Mouse (Mus musculus) frontal cortex, postnatal 36 days (tissue): ENCODE results near the gene Hectd2.

Experiments used
- DNase-seq, 2 experiments: peaks; one replicate each; pipeline ENCODE4 v3.0.0; 2022; ENCODE audit warnings: low spot score in 2 of 2

Gene Hectd2

DNA sequence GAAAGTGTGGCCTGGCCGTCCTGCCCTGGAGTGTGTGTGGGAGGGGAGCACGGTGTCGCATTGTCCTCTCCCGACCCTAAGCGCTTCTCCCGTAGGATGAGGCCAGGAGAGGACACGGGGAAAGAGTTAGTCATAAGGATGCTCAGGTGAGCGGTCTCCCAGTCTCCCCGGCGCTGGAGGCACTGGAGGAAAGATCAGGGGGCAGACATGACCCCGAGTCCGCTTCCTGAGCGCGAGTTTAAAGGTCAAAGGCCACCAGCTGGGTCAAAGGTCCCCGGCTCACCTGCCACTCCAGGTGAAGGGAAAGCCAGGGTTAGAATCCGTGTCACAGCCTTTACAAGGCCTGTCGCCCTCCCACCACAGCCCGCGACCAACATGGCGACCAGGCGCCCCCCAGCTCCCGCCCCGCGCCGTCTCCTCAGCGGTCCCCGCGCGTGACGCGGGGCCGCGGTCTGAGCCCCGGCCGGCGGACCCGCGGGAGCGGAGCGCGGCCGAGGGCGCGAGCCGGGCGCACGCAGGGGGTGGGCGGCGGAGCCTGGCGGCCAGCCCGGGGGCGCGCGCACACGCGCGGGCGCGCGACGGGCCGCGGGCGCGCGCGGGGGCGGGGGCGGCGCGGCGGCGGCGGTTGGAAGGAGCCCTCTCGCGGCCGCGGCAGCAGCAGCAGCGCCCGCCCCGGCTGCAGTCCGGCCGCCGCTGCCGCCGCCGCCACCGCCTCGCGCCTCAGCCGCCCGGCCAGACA, at the start of gene Hectd2:
Gene Hectd2 (plus strand): TSS at position 594 of the 739 bp plus-strand sequence.
- DNase-seq: peak; percentile 61 to 63

DNA sequence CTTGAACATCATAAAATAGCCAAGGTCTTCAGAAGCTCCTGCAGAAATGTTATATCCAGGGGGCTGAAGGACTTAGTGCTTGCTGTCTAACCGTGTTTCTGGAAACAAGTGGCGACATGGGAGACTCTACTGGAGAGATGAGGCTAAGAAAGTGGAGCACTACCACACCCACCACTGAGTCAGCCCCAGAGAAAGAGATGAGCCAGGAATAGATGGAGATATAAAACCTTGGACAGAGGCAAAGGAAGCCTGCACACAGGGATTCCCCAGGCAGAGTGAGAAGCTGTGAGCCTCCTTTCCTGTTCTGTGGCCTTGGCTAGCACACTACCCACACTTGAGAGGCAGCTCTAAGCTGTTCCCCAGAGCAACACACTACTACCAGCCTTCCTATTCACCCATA, 49.7 kb upstream of the Hectd2 start:
- DNase-seq: peak in 1 of 2 experiments; percentile 27

DNA sequence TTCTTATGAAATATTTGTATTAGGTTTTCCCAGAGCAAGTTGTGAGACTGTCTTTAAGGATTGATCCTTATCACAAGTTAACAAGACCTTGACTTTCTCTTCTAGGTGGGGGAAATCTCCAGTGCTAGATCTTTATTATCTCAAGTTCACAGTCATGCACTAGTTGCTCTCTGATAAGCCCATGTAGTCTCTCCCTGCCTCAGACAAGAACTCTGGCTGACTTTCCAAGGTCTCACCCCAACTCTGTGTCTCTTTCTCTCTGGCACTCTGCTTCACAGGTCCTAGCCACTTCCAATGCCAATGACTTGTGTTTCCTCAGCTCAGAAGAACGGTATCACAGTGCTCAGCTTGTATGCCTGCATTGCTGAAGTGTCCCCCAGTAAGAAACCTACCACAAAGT, 43.1 kb upstream of the Hectd2 start:
- DNase-seq: no peak

DNA sequence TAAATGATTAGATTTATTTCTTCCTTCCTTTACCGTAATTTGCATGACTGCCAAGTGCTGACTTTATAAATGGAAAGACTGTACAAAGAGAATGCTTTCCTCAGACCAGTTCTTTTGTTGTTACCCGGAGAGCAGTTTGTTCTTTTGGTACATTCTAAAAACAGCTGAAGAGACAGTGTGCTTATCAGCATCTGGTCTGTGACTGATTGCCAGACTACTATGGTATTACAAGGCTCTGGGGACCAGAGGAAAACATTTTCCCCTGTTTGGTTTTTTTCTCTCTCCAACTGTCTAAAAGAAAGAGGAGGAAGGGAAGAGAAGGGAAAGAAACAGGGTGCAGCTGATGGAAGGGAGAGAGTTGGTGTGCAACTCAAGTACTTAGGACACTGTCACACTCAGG, 36.0 kb upstream of the Hectd2 start:
- DNase-seq: no peak

DNA sequence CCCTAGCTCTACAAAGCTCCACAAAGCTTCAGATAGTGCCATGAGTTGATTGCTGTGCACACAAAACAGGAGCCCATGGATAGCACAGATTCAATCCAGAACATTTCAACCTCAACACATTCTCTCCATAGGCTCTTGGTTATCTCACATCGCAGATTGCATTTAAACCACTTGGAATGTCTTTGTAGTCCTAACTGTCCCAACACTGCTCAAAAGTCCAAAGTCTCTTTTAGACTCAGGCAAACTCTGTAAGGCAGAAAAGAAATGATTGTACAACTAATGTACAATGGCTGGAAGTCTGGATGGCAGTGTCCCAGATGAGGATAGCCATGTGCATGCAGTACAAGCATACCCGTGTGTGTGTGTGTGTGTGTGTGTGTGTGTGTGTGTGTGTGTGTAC, 32.9 kb upstream of the Hectd2 start:
- DNase-seq: no peak

DNA sequence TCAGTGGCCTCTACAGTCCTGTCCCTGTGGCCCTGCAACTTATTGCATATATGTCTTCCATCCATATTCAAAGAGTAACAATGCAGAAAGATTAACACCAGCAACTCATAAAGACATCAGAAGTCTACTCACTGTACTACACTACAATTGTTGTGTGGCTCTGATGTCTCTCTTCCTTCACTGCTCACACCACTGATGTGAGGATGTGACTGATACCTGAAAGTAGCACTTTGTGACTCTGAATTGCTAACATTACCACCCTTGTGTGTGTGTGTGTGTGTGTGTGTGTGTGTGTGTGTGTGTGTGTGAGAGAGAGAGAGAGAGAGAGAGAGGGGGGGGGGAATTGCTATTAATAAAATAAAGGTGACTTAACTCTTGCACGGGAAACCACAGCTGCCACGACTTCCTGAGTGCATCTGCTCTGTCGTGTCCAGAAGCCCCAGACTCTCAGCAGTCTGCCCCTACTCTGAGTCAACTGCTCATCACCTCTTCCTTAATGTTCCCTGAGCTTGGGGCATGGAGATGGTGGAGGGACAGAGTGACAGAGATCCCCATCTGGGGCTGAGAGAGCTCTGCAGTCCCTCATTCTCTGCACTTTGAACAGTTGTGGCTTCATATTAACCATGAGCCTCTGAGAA, 31.8 kb upstream of the Hectd2 start:
- DNase-seq: no peak

DNA sequence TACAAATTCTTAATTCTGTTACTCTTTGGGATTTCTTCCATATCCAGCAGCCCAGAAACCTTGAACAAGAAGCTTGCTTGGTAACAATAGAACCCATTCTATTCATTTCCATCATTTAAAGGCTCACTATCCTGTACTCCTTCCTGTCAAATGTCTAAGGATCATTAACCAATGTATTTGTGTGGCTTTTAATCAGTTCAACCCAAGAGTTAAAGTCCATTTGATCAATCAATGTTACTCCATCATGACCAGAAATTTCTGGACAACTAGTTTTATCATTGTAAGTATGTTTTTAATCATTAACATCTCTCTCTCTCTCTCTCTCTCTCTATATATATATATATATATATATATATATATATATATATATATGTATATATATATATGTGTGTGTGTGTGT, 29.4 kb upstream of the Hectd2 start:
- no peak for DNase-seq

DNA sequence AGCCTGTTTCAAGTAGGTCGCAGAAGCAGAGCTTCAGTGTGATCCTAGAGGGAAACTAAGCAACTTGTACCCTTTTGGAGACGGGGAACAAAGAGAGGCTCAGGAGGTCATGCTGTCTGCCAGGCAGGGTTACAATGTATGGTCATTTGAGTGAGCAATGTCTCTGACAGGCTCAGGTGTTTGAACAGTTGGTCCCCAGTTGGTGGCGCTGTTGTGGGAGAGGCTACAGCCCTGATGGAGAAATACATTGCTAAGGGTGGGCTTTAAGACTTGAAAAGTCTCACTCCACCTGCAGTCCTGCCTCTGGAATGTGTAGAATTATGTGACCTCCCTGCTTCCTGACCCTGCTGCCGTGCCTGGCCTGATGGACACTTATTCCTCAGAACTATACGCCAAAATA, 21.4 kb upstream of the Hectd2 start:
- DNase-seq: no peak

DNA sequence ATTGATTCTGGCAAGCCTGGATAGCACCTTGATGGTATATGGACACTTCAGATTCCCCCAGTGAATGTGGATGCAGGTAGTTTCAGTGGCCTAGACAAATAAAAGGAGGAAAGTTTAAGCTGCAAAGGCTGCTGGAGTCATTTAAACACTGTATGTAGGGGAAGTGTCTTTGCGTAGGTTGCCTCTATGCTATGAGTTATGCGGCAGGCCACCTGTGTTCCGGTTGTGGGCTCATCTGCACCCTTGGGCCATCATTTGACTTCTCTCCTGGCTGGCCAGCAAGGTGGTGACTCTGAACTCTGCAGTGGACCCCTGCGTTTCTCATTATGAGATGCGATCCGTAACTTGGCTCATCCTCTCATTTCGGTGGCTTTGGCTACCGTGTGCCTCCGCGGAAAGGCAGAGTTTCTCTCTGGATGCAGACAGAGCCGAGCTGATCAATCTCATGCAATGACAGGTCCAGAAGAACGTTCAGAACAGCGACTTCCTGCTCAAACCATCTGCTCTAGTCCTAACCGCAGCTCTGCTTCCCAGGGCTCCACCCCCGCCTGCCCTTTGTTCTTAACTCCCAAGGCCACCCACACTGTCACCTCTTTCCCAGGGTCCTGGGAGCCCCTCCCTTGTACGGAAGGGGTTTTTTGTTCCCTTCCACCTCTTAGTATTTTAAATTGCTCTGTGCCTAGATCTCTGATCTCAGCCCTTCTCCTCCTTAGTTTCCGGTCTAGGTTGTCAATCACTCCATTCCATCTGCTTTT, 20.3 kb upstream of the Hectd2 start:
- DNase-seq: peak; percentile 29 to 33

DNA sequence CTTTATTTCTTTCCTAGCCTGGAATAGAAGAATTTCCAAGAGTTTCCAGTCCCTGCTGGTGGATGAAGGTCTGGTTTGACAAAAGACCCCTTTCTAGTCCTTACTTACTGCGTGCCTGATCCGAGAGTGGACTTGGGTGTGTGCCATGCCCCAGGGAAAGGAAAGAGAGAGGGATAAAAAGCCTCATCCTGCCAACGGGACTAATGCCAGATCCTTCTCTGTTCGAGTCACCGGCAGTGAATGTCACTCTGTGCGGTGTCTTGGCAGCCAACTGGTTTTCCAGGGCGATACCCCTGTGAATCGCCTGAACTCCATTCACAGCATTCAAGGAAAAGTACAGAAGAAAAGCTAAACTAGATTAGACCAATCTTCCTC, 19.7 kb upstream of the Hectd2 start:
- peak; percentile 30 to 39 for DNase-seq

DNA sequence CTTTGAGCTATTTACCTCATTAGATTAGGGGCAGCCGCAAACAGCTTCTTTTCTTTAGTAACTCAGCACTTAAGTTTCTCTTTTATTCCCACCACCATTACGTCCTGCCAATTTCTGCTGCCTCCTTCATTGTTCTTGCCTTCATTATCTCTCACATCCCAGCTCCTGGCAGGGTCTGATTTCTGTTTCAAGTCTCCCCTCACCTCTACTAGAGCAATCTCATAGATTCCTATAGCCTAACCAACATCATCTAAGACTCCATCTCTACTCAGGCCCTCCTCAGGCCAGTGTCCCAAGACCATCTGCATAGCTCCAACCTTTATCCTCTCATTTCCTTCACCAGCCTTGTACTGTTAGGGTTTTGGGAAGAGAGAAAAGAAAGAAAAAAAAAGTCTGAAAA, 19.3 kb upstream of the Hectd2 start:
- DNase-seq: no peak

DNA sequence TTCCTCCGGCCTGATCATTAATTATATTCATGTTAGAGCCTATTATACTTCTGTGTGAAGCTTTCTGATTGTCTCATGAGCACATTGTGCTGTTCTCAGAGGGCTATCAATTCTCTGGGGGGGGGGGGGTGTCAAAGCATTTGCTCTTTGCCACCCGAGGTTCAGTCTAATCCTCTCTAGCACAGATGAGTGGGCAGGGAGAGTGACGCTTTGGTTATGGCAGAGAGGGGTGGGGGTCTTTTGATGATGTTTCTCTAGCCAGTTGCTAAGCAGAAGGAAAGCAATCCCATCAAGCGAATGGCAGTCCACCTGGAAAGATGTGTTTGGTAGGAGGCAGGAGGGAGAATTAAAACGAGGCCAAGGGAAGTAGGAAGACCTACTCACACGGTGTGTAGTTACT, 18.6 kb upstream of the Hectd2 start:
- DNase-seq: no peak

DNA sequence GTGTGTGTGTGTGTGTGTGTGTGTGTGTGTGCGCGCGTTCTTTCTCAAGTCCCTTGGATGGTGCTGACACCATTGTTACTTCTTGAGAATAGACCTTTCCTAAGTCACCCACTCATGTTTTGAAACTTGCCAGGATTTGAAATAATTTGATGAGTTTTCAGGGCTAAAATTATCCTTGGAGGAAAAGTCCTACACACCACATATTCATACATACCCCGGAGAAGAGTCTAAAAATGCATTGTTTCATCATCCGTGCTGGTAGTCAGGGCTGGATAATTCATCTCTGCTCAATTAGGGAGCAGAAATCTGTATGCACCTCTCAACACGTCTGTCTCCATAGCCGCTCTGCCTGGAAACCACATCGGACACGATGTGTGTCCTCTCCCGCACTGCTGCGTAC, 17.5 kb upstream of the Hectd2 start:
- DNase-seq: peak; percentile 27 to 31

DNA sequence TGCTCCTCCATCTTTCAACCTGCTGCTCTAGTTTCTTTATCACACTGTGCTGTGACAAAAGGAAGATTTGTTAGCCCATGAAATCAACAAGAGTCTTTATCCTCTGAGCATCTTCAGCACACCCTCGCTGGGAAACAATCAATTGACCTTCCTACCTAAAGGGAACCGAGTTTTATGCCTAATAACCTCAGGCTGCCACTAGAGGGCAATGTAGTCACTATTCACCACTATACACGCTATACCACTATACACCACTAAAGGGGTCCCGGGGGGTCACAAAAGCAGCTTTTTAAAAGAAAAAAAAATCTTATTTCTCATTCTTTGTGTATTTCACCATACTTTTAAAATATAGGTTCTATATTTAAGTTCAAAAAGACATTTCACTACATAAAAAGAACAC, 15.9 kb upstream of the Hectd2 start:
- peak in 1 of 2 experiments; percentile 63 for DNase-seq

DNA sequence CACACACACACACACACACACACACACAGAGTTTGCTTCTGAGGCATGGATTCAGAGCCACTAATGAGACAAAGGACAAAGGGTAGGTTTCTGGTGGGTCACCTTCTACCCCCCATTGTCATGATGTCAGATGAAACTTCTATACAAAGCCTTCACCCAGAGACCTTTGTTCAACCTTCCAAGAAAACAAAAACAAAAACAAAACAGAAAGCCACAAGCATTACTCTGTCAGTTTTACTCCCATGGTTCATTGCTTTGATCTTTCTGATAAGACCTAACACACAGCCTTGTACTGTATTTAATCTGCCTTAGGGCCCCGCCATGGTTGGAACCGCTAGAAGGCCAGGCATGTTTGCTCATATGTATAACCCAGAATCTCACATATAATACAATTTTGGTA, 15.1 kb upstream of the Hectd2 start:
- no peak for DNase-seq

DNA sequence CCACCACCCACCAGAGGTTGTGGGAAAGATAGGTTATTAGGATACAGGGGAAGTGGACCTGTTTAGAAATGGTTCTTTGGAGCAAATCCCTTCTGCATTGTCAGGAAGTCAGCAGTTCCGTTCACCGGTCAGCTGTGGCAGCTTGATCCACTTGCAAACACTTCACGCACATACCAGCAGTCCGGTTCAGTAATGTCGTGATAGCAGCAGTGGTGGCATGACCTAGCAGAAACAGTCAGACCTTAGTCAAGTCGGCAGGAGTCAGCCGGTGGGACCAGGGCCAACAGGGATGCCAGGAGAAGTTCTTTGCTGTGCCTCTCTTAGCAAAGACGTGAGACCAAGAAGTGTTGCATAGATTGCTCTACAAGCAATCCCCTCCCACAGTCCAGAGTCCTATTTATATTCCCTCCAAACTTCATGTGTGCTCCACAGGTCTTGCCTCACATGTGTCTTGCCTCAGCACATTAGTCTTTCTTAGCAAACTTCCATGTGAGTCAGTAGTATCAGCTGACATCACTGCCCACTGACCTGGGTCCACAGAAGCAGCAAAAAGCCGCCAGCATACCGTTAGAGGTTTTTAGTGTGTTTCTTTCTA, 14.3 kb upstream of the Hectd2 start:
- DNase-seq: no peak

DNA sequence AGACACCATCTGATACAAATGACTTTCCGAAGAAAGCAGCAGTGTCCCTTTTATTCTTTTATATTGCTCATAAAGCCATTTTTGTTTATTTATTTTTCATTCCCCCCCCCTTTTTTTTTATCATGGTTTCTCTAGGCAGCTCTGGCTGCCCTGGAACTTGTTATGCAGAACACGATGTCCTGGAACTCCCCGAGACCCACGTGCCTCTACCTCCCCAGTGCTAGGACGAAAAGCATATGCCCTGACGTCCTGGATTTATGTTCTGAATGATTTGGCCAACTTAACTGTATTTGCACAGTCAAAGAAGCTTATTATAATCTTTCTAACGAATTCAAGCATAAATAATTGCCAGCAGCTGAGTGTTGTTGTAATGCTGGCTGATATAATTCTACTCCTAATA, 13.7 kb upstream of the Hectd2 start:
- no peak for DNase-seq

DNA sequence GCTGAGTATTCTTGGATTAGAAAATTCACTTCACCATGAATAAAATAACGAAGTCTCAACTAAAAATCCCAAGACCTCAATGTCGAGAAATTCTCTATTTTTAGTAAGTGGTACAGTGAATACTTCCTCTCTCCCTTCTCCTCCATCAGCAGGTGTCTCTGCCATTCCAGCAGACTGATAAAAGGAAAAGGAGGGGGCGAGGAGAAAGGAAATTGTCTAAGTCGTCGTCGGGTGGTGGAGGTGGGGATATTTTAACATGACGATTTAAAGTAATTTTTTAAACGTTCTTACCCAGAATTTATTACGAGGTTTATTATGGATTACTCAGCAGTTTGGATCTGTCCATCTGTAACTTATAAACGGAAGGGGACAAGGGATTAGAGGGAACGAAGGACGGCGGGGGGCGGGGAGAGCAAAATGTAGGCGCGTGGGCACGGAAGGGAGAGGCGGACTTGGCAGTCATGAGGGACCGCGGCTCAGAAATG, 836 bp upstream of the Hectd2 start:
- DNase-seq: no peak

DNA sequence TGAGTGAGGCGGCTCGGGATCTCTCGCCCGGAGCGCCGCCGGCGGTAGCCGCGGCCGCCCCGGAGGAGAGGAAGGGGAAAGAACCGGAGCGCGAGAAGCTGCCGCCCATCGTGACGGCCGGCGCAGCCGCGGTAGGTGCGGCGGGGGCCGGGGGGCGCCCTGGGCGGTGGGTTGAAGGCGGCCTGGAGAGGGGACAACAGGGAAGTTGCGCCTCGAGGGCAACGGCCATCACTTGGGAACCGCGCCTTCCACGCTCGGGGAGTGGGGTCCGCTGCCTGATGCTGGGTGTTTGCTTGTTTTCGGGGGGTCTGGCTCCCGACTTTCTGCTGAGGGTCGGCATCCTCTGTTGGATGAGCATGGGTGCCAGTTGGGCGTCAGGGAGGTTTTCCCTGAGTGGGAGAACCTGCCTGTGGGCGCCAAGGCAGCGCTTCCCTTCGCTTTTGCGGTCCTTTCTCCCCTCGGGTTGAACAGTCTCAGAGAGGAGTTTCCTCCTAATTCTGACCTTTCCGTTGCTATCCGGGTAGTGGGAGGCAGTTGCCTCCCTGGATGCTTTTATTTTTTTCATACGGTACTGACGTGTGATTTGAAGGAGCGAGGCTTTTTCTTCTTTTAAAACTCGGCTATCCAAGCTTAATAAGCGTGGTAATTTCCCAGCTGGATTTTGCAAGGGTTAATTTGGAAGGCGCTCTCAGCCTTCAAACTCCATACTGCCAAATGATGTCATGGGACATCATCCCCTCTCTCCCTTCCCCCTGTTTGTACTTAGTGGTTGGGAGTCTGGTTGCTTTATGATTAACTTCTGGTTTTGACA, 551 bp downstream of the Hectd2 start:
- DNase-seq: peak; percentile 37

DNA sequence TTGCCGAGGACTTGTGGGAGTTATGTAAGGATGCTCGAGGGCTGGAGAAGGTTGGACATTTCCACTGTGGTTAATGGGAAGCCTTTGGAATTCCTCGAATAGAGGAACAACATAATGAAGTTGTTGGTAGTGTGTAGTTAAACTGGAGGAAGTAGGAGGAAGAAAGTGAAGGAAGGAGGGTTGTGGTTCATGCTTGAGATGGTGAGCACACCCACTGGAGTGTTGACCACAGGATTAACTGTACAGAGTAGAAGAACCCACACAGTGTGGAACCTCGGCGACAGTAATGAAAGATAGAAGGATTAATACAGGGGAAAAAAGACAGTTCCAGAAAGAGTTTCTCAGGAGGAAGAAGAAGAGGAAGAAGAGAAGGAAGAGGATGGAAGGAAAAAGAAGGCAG, 4.9 kb downstream of the Hectd2 start:
- no peak for DNase-seq

DNA sequence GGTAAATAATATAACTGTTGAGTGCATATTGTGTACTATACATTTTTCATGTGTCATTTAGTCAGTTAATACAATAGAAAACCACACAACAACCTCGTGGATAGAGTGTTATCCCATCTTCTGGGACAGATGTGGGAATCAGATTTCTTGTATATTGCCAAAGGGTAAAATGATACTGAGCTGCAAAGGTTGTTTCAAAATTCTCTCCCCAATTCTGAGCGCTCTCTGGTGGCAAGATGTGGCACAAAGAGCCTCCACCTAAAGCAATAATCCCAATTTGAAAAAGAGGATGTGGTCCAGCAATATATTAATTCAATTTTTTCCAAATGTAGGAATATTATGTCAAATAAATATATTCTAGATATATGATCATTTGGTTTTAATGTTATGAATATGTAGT, 5.7 kb downstream of the Hectd2 start:
- DNase-seq: no peak

DNA sequence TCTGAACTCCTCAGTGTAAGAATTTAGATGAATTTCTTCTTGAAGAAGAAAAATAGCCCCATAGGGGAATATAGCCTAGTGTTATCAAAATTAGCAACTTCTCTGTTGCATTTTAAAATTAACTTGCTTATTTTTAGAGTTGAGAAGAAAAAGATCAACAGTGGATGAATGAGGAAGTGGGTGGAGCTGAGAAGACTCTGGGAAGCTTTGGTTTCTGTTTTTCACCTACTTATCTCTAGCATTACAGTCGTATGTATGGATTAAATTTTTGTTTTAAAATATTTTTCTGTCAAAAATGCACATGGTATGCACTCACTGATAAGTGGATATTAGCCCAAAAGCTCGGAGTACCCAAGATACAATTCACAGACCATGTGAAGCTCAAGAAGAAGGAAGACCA, 6.7 kb downstream of the Hectd2 start:
- DNase-seq: no peak
